Mouse (Mus musculus): ENCODE measurements around the gene Polr2b.

The Polr2b gene

GRCm38 (mm10) chr5:77292803-77293522, 17.0 kb upstream of the Polr2b start:
- in situ Hi-C loops (cut with MboI, MseI), result no loop called here

DNA sequence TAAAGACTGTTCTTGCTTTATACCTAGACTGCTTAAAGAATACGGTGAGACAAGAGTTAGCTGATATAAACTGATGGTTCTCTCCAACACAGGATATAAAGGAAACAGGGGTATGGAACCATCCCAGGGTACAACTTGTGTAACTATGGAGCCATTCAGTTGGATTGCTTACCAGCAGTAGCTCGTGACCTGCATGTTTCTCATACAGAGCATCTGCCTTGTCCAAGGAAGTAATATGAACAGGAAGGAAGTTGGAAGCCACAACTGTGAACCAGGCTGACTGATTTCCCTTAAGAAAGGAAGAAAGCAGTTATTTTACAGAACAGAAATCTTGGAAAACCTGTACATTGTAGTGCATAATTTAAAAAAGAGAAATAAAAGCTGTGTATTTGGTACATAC, 10.5 kb upstream of the Polr2b start:
- in situ Hi-C loops (cut with MboI, MseI), result no loop called here

GRCm38 (mm10) chr5:77301296-77301903, 8.5 kb upstream of the Polr2b start:
- in situ Hi-C loops (cut with MboI, MseI), result no loop called here

- in situ Hi-C loops (cut with MboI, MseI), result loop anchor here (5.0 kb wide), 1 partner anchor 36 kb away; no protein-coding TSS in a partner anchor
These were observed 2.0 kb upstream of the Polr2b start for GRCm38 (mm10) chr5:77307821-77308553.

GRCm38 (mm10) chr5:77309051-77309906, 668 bp upstream of the Polr2b start:
- in situ Hi-C loops (cut with MboI, MseI), result loop anchor here (5.0 kb wide), 1 partner anchor 37 kb away; no protein-coding TSS in a partner anchor

GRCm38 (mm10) chr5:77314206-77314605, 4.3 kb downstream of the Polr2b start:
- in situ Hi-C loops (cut with MboI, MseI), result no loop called here

- in situ Hi-C loops (cut with MboI, MseI), result no loop called here
These were observed 5.0 kb downstream of the Polr2b start for GRCm38 (mm10) chr5:77314986-77315385.

GRCm38 (mm10) chr5:77324936-77325335, 15.0 kb downstream of the Polr2b start:
- in situ Hi-C loops (cut with MboI, MseI), result no loop called here

- in situ Hi-C loops (cut with MboI, MseI), result loop anchor here (5.0 kb wide), 1 partner anchor 348 kb away; no protein-coding TSS in a partner anchor
These were observed 20.2 kb downstream of the Polr2b start for GRCm38 (mm10) chr5:77330154-77330553.

- in situ Hi-C loops (cut with MboI, MseI), result no loop called here
These were observed 30.1 kb downstream of the Polr2b start for GRCm38 (mm10) chr5:77340033-77340432.

GRCm38 (mm10) chr5:77348901-77349300, 39.0 kb downstream of the Polr2b start:
- in situ Hi-C loops (cut with MboI, MseI), result no loop called here

- in situ Hi-C loops (cut with MboI, MseI), result loop anchor here (5.0 to 25.0 kb wide), 2 partner anchors 112 to 788 kb away; no protein-coding TSS in a partner anchor
These were observed 40.2 kb downstream of the Polr2b start for GRCm38 (mm10) chr5:77349971-77350658.

GRCm38 (mm10) chr5:77351691-77352090, 41.7 kb downstream of the Polr2b start:
- in situ Hi-C loops (cut with MboI, MseI), result loop anchor here (5.0 to 25.0 kb wide), 2 partner anchors 111 to 789 kb away; no protein-coding TSS in a partner anchor

DNA sequence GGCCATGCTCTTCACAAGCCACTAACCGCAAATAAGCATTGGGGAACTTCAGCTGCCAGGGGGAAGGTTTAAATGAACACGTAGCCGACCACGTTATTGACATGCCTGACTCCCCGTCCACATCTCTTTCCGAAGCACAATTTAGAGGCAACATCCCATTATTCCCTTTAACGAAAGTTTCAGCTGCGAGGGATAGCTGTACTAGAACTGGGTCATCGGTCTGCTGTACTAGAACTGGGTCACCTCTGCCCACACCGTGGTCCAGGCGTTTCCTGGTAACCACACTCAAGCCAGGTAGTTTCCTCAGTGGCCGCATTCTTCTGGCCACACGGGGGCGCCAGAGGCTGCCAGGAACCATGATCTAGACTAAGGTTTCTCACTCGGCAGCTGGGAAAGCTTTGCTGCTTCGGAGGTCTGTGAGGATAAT, 44.4 kb downstream of the Polr2b start:
- in situ Hi-C loops (cut with MboI, MseI), result loop anchor here (5.0 to 25.0 kb wide), 2 partner anchors 108 to 792 kb away; no protein-coding TSS in a partner anchor

- in situ Hi-C loops (cut with MboI, MseI), result loop anchor here (5.0 to 25.0 kb wide), 2 partner anchors 47 to 793 kb away; no protein-coding TSS in a partner anchor
These were observed 45.6 kb downstream of the Polr2b start for GRCm38 (mm10) chr5:77355307-77356265.

DNA sequence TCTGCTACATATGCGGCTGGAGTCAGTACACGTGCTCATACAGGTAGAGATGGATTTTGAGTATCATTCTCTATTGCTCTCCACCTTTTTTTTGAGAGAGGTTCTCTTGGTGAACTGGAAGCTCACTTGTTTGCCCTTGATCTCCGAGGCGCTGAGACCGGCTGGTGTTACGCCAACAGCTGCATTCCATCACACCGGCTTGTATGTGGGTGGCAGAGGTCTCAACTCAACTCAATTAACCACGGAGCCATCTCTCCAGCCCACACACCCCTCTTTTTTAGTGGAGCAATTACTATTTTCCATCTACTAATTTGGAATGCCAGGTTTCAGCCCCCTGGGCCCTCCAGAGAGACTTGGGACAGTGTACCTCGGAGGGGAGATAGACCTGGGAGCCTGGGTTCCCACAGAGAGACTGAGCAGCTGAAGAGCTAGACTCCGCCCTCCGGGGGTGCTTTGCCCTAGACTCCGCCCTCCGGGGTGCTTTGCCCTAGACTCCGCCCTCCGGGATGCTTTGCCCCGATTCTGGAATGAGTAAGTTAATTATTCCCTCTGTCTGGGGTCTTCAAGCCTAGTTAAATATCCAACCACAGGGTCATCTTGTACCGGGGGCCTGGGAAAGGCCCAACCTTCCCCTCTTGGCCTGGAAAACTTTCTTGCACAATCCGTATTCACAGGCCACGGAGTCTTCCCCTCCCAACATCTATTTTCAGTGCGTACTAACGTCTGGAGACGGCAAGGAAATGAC, 47.6 kb downstream of the Polr2b start:
- in situ Hi-C loops (cut with MboI, MseI), result loop anchor here (5.0 to 25.0 kb wide), 2 partner anchors 45 to 795 kb away; no protein-coding TSS in a partner anchor

DNA sequence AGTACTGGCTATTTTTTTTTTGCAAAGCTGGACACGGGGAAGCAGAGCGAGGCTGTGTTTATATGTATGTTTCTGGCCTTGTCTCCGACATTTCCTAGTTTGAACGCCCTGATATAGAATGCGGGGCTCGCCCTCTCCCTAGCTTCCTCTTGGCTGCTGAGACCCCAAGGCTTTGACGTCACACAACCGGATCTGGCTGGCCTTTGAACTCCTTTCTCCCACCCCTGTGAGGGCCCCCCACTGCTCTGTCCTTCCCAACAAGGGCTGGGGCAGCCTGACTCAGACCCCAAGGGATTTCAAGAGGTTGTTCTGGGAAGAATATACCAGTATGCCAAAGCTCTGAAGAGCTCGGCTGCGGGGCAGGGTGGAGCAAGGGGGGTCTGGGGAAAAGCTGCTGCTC, 48.4 kb downstream of the Polr2b start:
- in situ Hi-C loops (cut with MboI, MseI), result loop anchor here (5.0 to 25.0 kb wide), 2 partner anchors 44 to 796 kb away; no protein-coding TSS in a partner anchor

GRCm38 (mm10) chr5:77359971-77360370, 50.0 kb downstream of the Polr2b start:
- in situ Hi-C loops (cut with MboI, MseI), result loop anchor here (5.0 to 25.0 kb wide), 2 partner anchors 42 to 798 kb away; no protein-coding TSS in a partner anchor

All from T-helper 2 cell (primary cell).